Mouse (Mus musculus): ENCODE data around the gene Pla2g12a. TPM values are rescaled to one million over a fixed set of nuclear protein-coding genes. Genes with fewer than 3 reads are reported as not detected.

Pla2g12a gene
- polyA plus RNA-seq, 1 experiment, result 30.5 TPM

GRCm38 (mm10) chr3:129893143-129893542 lies 14.7 kb downstream of the Pla2g12a start:
- Histone ChIP-seq H3K4me1 (ENCODE audit: control insufficient read depth, insufficient read depth, low read length) (no peaks in the 10 kb centered on the region), H3K4me3 (ENCODE audit: insufficient read depth, low read length) (no peak overlapping the region), H3K27ac (ENCODE audit: insufficient read depth, low read length) (no peak overlapping the region)
- TF ChIP-seq POLR2A (IDR thresholded peaks at IDR 0.05; ENCODE audit: low read depth, low read length) (no peak), CTCF (IDR thresholded peaks at IDR 0.05; ENCODE audit: borderline replicate concordance, insufficient read depth, low read length) (no peak)

- TF ChIP-seq CTCF (IDR thresholded peaks at IDR 0.05; ENCODE audit: borderline replicate concordance, insufficient read depth, low read length) (no peak), POLR2A (IDR thresholded peaks at IDR 0.05; ENCODE audit: low read depth, low read length) (no peak)
- no peaks in the 10 kb centered on the region for H3K4me1 ChIP-seq (ENCODE audit: control insufficient read depth, insufficient read depth, low read length)
- no peak overlapping the region for H3K4me3 ChIP-seq (ENCODE audit: insufficient read depth, low read length)
- no peak overlapping the region for H3K27ac ChIP-seq (ENCODE audit: insufficient read depth, low read length)
These were observed 18.2 kb downstream of the Pla2g12a start for GRCm38 (mm10) chr3:129896591-129896990.

- no peak overlapping the region for H3K4me3 ChIP-seq (ENCODE audit: insufficient read depth, low read length)
- no peak overlapping the region for H3K27ac ChIP-seq (ENCODE audit: insufficient read depth, low read length)
- H3K4me1 ChIP-seq (ENCODE audit: control insufficient read depth, insufficient read depth, low read length), result no peaks in the 10 kb centered on the region
- TF ChIP-seq CTCF (IDR thresholded peaks at IDR 0.05; ENCODE audit: borderline replicate concordance, insufficient read depth, low read length), result no peak
- no peak for TF ChIP-seq POLR2A (IDR thresholded peaks at IDR 0.05; ENCODE audit: low read depth, low read length)
These were observed 20.5 kb downstream of the Pla2g12a start for GRCm38 (mm10) chr3:129898886-129899285.

GRCm38 (mm10) chr3:129901271-129901809 lies 22.9 kb downstream of the Pla2g12a start, which contains the start of gene Casp6:
TSS of gene Casp6 (plus strand) at chr3:129901425.
- peak within 1 kb of the TSS; percentile 74 for H3K4me3 ChIP-seq (ENCODE audit: insufficient read depth, low read length)
- H3K27ac ChIP-seq (ENCODE audit: insufficient read depth, low read length), result no peak within 1 kb of the TSS
- peak; percentile 88 for TF ChIP-seq POLR2A (IDR thresholded peaks at IDR 0.05; ENCODE audit: low read depth, low read length)
- no peak for TF ChIP-seq CTCF (IDR thresholded peaks at IDR 0.05; ENCODE audit: borderline replicate concordance, insufficient read depth, low read length)
- peaks cover 3% of the 10 kb centered on the region; the same call in 1 of the 2 replicates for H3K4me1 ChIP-seq (ENCODE audit: control insufficient read depth, insufficient read depth, low read length)

- H3K4me1 ChIP-seq (ENCODE audit: control insufficient read depth, insufficient read depth, low read length), result peaks cover 3% of the 10 kb centered on the region; the same call in 1 of the 2 replicates
- TF ChIP-seq POLR2A (IDR thresholded peaks at IDR 0.05; ENCODE audit: low read depth, low read length) (no peak), CTCF (IDR thresholded peaks at IDR 0.05; ENCODE audit: borderline replicate concordance, insufficient read depth, low read length) (no peak)
- no peak overlapping the region for H3K27ac ChIP-seq (ENCODE audit: insufficient read depth, low read length)
These were observed 25.0 kb downstream of the Pla2g12a start for GRCm38 (mm10) chr3:129903369-129903768.

GRCm38 (mm10) chr3:129903866-129904265 lies 25.5 kb downstream of the Pla2g12a start:
- peaks cover 3% of the 10 kb centered on the region; the same call in 1 of the 2 replicates for H3K4me1 ChIP-seq (ENCODE audit: control insufficient read depth, insufficient read depth, low read length)
- no peak overlapping the region for H3K4me3 ChIP-seq (ENCODE audit: insufficient read depth, low read length)
- H3K27ac ChIP-seq (ENCODE audit: insufficient read depth, low read length), result no peak overlapping the region
- TF ChIP-seq CTCF (IDR thresholded peaks at IDR 0.05; ENCODE audit: borderline replicate concordance, insufficient read depth, low read length) (no peak), POLR2A (IDR thresholded peaks at IDR 0.05; ENCODE audit: low read depth, low read length) (no peak)

More at GRCm38 (mm10) chr3:129903369-129903768, 25.0 kb downstream of the Pla2g12a start:
- no peak overlapping the region for H3K4me3 ChIP-seq (ENCODE audit: insufficient read depth, low read length)

- peaks cover 3% of the 10 kb centered on the region; the same call in 1 of the 2 replicates for H3K4me1 ChIP-seq (ENCODE audit: control insufficient read depth, insufficient read depth, low read length)
- TF ChIP-seq POLR2A (IDR thresholded peaks at IDR 0.05; ENCODE audit: low read depth, low read length), result no peak
- TF ChIP-seq CTCF (IDR thresholded peaks at IDR 0.05; ENCODE audit: borderline replicate concordance, insufficient read depth, low read length), result no peak
- H3K27ac ChIP-seq (ENCODE audit: insufficient read depth, low read length), result no peak overlapping the region
- no peak overlapping the region for H3K4me3 ChIP-seq (ENCODE audit: insufficient read depth, low read length)
These were observed 26.2 kb downstream of the Pla2g12a start for GRCm38 (mm10) chr3:129904381-129905132.

- no peak overlapping the region for H3K4me3 ChIP-seq (ENCODE audit: insufficient read depth, low read length)
- no peak overlapping the region for H3K27ac ChIP-seq (ENCODE audit: insufficient read depth, low read length)
- TF ChIP-seq POLR2A (IDR thresholded peaks at IDR 0.05; ENCODE audit: low read depth, low read length) (no peak), CTCF (IDR thresholded peaks at IDR 0.05; ENCODE audit: borderline replicate concordance, insufficient read depth, low read length) (no peak)
- peaks cover 2% of the 10 kb centered on the region; the same call in 1 of the 2 replicates for H3K4me1 ChIP-seq (ENCODE audit: control insufficient read depth, insufficient read depth, low read length)
These were observed 33.6 kb downstream of the Pla2g12a start for GRCm38 (mm10) chr3:129912025-129912424.

GRCm38 (mm10) chr3:129913241-129913640 lies 34.8 kb downstream of the Pla2g12a start:
- Histone ChIP-seq H3K27ac (ENCODE audit: insufficient read depth, low read length) (no peak overlapping the region), H3K4me1 (ENCODE audit: control insufficient read depth, insufficient read depth, low read length) (peaks cover 2% of the 10 kb centered on the region; the same call in 1 of the 2 replicates), H3K4me3 (ENCODE audit: insufficient read depth, low read length) (no peak overlapping the region)
- TF ChIP-seq CTCF (IDR thresholded peaks at IDR 0.05; ENCODE audit: borderline replicate concordance, insufficient read depth, low read length), result no peak
- no peak for TF ChIP-seq POLR2A (IDR thresholded peaks at IDR 0.05; ENCODE audit: low read depth, low read length)

- no peak overlapping the region for H3K27ac ChIP-seq (ENCODE audit: insufficient read depth, low read length)
- H3K4me1 ChIP-seq (ENCODE audit: control insufficient read depth, insufficient read depth, low read length), result peaks cover 2% of the 10 kb centered on the region; the same call in 1 of the 2 replicates
- H3K4me3 ChIP-seq (ENCODE audit: insufficient read depth, low read length), result no peak overlapping the region
- TF ChIP-seq POLR2A (IDR thresholded peaks at IDR 0.05; ENCODE audit: low read depth, low read length) (no peak), CTCF (IDR thresholded peaks at IDR 0.05; ENCODE audit: borderline replicate concordance, insufficient read depth, low read length) (no peak)
These were observed 39.0 kb downstream of the Pla2g12a start for GRCm38 (mm10) chr3:129917424-129917823.
